In genomic region chr7:83089330-83089982, GRCm38 (mm10) we compare ENCODE assay signal across 8 mouse cellular contexts.
DNase-seq lines count a peak whose midpoint lies in the region; ATAC-seq and TF ChIP-seq lines count a peak whose summit lies in the region.

No protein-coding gene starts in this region.

- no peak for DNase-seq in kidney, adult 18-20 months
- DNase-seq in fibroblast of lung, adult 2 months (ENCODE audit: low read depth): peak; percentile 13
- DNase-seq in liver, postnatal 0 days: peak; percentile 24
- DNase-seq in layer of hippocampus, adult 18-20 months (ENCODE audit: low spot score in 2 of 2): no peak

- peak overlapping the region; percentile 71 for H3K27ac ChIP-seq in kidney, embryonic 15.5 days
- H3K27ac ChIP-seq in liver, postnatal 0 days (ENCODE audit: low read depth): no peak overlapping the region

- no peak for TF ChIP-seq EP300 in liver, postnatal 0 days (IDR thresholded peaks at IDR 0.05; ENCODE audit: low read depth)

- peak overlapping the region; percentile 38 for H3K4me2 ChIP-seq in kidney, embryonic 15.5 days
- no peak overlapping the region for H3K4me2 ChIP-seq in liver, postnatal 0 days (ENCODE audit: low read depth, low read length)

- H3K9me3 ChIP-seq in kidney, embryonic 15.5 days (replicated peaks): no peaks in the 10 kb centered on the region
- H3K9me3 ChIP-seq in liver, postnatal 0 days (ENCODE audit: low read length): no peaks in the 10 kb centered on the region

- WGBS in kidney, embryonic 15.5 days: 16% methylated on average over 8 of the region's 8 CpGs
- WGBS in liver, postnatal 0 days (ENCODE audit: insufficient replicate concordance): 53% methylated on average over 8 of the region's 8 CpGs

- H3K4me3 ChIP-seq in kidney, embryonic 15.5 days (replicated peaks): no peak overlapping the region
- no peak overlapping the region for H3K4me3 ChIP-seq in liver, postnatal 0 days (ENCODE audit: low read depth, low read length)

- H3K9ac ChIP-seq in kidney, embryonic 15.5 days: no peak overlapping the region
- no peak overlapping the region for H3K9ac ChIP-seq in liver, postnatal 0 days (replicated peaks)

- H3K36me3 ChIP-seq in kidney, embryonic 15.5 days: no peaks in the 10 kb centered on the region
- H3K36me3 ChIP-seq in liver, postnatal 0 days (replicated peaks; ENCODE audit: insufficient read depth, low read length): no peaks in the 10 kb centered on the region

- H3K4me1 ChIP-seq in kidney, embryonic 15.5 days: peaks cover 28% of the 10 kb centered on the region
- H3K4me1 ChIP-seq in liver, postnatal 0 days (ENCODE audit: insufficient read depth): no peaks in the 10 kb centered on the region

- H3K27me3 ChIP-seq in kidney, embryonic 15.5 days: no peaks in the 10 kb centered on the region
- H3K27me3 ChIP-seq in liver, postnatal 0 days (ENCODE audit: insufficient read depth, low read length): no peaks in the 10 kb centered on the region

- no peak for TF ChIP-seq CTCF in liver, postnatal 0 days (IDR thresholded peaks at IDR 0.05; ENCODE audit: low read depth)

- ATAC-seq in kidney, embryonic 15.5 days (replicated peaks; ENCODE audit: low FRiP score): peak; percentile 79
- 0 out of 2 replicates have a peak, but pooled peaks have one; percentile 33 for ATAC-seq in common myeloid progenitor, adult 5-6 weeks (replicated peaks; ENCODE audit: low read depth, poor library complexity, severe bottlenecking)
- ATAC-seq in liver, postnatal 0 days: no peak
- no peak for ATAC-seq in activated CD4-positive, CD25-positive, alpha-beta regulatory T cell, adult 4 months
- no peak for ATAC-seq in inflammation-experienced regulatory T-cells, adult 6 months

Comparison
In these comparisons a context has a peak if more than half of its experiments do, and no peak if none do; other contexts are left out.
1. ATAC-seq: peak in kidney, embryonic 15.5 days (single experiment) and common myeloid progenitor, adult 5-6 weeks (single experiment); none in liver, postnatal 0 days (single experiment), activated CD4-positive, CD25-positive, alpha-beta regulatory T cell, adult 4 months (single experiment) and inflammation-experienced regulatory T-cells, adult 6 months (single experiment).
2. DNase-seq: peak in fibroblast of lung, adult 2 months (single experiment) and liver, postnatal 0 days (single experiment); none in kidney, adult 18-20 months (single experiment) and layer of hippocampus, adult 18-20 months (0 of 2).